Comparison of ENCODE assay signal across 8 mouse cellular contexts in genomic region chr11:18875001-18875902, GRCm38 (mm10).
DNase-seq lines count a peak whose midpoint lies in the region; ATAC-seq and TF ChIP-seq lines count a peak whose summit lies in the region.

No protein-coding gene starts in this region.

- H3K4me3 ChIP-seq in kidney, embryonic 15.5 days (replicated peaks): peak overlapping the region; percentile 48
- peak overlapping the region; percentile 60 for H3K4me3 ChIP-seq in heart, postnatal 0 days (ENCODE audit: low read depth, low read length)

- WGBS in kidney, embryonic 15.5 days: 1% methylated on average over 27 of the region's 27 CpGs
- 12% methylated on average over 27 of the region's 27 CpGs for WGBS in heart, postnatal 0 days

- ATAC-seq in kidney, embryonic 15.5 days (replicated peaks; ENCODE audit: low FRiP score): no peak
- ATAC-seq in heart, postnatal 0 days (ENCODE audit: insufficient read depth, low read depth): no peak

- DNase-seq in kidney, adult 11 months: no peak
- peak; percentile 28 for DNase-seq in adrenal gland, postnatal 25 days
- no peak for DNase-seq in heart, postnatal 0 days (ENCODE audit: low spot score)
- peak; percentile 25 to 26 for DNase-seq in lung, postnatal 4 days
- no peak for DNase-seq in right cerebral cortex, postnatal 36 days (ENCODE audit: low spot score in 2 of 2)
- no peak for DNase-seq in left cerebral cortex, postnatal 10 days (ENCODE audit: extremely low spot score in 1 of 2, low spot score in 2 of 2)
- no peak for DNase-seq in right cerebral cortex, postnatal 14 days

- H3K4me2 ChIP-seq in kidney, embryonic 15.5 days: peak overlapping the region; percentile 89
- H3K4me2 ChIP-seq in heart, postnatal 0 days (ENCODE audit: low read depth, low read length): peak overlapping the region; percentile 89

- H3K36me3 ChIP-seq in kidney, embryonic 15.5 days: no peaks in the 10 kb centered on the region
- no peaks in the 10 kb centered on the region for H3K36me3 ChIP-seq in heart, postnatal 0 days (replicated peaks; ENCODE audit: control insufficient read depth, insufficient read depth, low read length)

- no peak for TF ChIP-seq EP300 in heart, postnatal 0 days (IDR thresholded peaks at IDR 0.05; ENCODE audit: low read depth)

- intact Hi-C loops in left cerebral cortex, postnatal 10 days (cut with DNase I): loop anchor here (5.0 kb wide), 2 partner anchors 863 to 1413 kb away; no protein-coding TSS in a partner anchor

- H3K27me3 ChIP-seq in kidney, embryonic 15.5 days: peaks cover 30% of the 10 kb centered on the region
- peaks cover 43% of the 10 kb centered on the region for H3K27me3 ChIP-seq in heart, postnatal 0 days (ENCODE audit: control insufficient read depth, insufficient read depth, low read length)

- peak overlapping the region; percentile 91 for H3K27ac ChIP-seq in kidney, embryonic 15.5 days
- 0 out of 2 replicates have a peak overlapping the region, but pooled peaks have one; percentile 18 for H3K27ac ChIP-seq in heart, postnatal 0 days (ENCODE audit: low read depth)

- H3K4me1 ChIP-seq in kidney, embryonic 15.5 days: peaks cover 59% of the 10 kb centered on the region
- peaks cover 8% of the 10 kb centered on the region; the same call in 1 of the 2 replicates for H3K4me1 ChIP-seq in heart, postnatal 0 days (ENCODE audit: control insufficient read depth, insufficient read depth)

- no peaks in the 10 kb centered on the region for H3K9me3 ChIP-seq in kidney, embryonic 15.5 days (replicated peaks)
- H3K9me3 ChIP-seq in heart, postnatal 0 days (replicated peaks; ENCODE audit: control insufficient read depth, low read length): no peaks in the 10 kb centered on the region

- H3K9ac ChIP-seq in kidney, embryonic 15.5 days: peak overlapping the region; percentile 14
- no peak overlapping the region; the same call in 1 of the 2 replicates for H3K9ac ChIP-seq in heart, postnatal 0 days (replicated peaks; ENCODE audit: low read depth, low read length)

- TF ChIP-seq CTCF in heart, postnatal 0 days (IDR thresholded peaks at IDR 0.05; ENCODE audit: low read depth): no peak

Comparison
In these comparisons a context has a peak if more than half of its experiments do, and no peak if none do; other contexts are left out.
1. DNase-seq: peak in adrenal gland, postnatal 25 days (single experiment) and lung, postnatal 4 days (2 of 2); none in kidney, adult 11 months (single experiment), heart, postnatal 0 days (single experiment), right cerebral cortex, postnatal 36 days (0 of 2), left cerebral cortex, postnatal 10 days (0 of 2) and right cerebral cortex, postnatal 14 days (single experiment).